Mouse (Mus musculus): ENCODE measurements at regions not wholly inside any gene's neighbourhood (a gene's known extent, or its start where the extent isn't known, plus 50 kb on each side); places are given as distances from the start of the nearest gene placed in this dataset.

DNA sequence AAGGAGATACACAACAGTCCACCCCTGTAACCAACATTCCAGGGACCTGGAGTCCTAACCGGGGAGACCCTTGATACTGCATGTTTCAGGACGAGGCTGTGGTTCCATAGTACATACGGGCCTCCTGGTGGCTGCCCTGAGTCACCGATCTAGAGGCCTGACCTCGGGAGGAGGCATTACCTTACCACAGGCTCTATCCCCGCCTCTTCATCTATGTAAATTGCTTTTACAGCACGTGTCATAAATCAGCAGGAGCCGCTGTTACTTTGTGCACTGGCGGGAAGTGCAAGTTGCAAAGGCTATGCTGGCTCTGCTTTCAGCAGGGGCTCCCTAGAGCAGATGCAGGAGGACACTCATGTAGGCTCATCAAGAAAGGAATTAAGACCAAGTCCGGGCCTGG lies 178.0 kb upstream of the Spdye4c start:
- TF ChIP-seq CTCF (IDR thresholded peaks at IDR 0.05; ENCODE audit: extremely low read depth, insufficient read length, insufficient replicate concordance, low read depth, low read length) (no peak), POLR2A (IDR thresholded peaks at IDR 0.05; ENCODE audit: low read depth, low read length) (no peak)

All from small intestine, adult 2 months (tissue).